Mouse (Mus musculus): ENCODE measurements around the gene Adap2. TPM values are rescaled to one million over a fixed set of nuclear protein-coding genes. Genes with fewer than 3 reads are reported as not detected.
"Not testable (repeated sequence)": the region's sequence is repeated elsewhere in the genome, so short reads cannot be mapped to it uniquely, and the experiment has no call there.

Adap2 gene
- polyA plus RNA-seq, 1 experiment from 2014 or later = 3.4 TPM

DNA sequence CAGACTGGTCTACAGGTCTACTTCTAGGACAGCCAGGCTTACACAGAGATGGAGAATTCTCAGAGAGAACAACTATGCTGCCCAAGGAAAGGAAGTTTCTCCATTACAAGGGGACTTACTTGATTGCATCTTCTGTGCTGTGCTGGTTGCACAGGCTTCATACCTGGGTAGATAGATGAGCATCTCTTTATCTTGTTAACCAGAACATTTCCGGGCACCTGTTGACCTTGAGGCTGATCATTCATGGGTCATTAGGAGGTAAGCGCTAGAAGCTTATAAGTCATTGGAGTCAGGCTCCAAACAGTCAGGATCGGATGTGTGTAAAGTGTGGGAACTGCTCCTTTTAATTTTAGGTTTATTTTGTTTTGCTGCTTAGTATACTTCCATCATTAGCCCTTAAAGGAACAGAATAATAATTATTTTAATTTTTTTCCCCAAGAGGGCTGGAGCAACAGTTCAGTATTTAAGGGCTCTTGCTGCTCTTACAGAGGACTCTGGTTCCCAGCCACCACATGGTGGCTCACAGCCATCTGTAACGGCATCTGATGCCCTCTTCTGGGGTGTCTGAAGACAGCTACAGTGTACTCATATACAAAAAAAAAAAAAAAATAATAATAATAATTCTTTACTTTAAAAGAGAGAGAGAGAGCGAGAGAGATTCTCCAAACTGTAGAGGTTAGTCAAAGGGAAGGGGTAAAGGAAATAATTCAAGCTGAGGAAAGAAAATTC lies 27.3 kb downstream of the Adap2 start:
- Histone ChIP-seq H3K9me3 (replicated peaks) (no peaks in the 10 kb centered on the region), H3K4me1 (0 out of 2 replicates have a peak, but pooled peaks cover 3% of the 10 kb centered on the region), H3K4me3 (replicated peaks) (no peak overlapping the region), H3K9ac (replicated peaks) (no peak overlapping the region), H3K27ac (replicated peaks) (no peak overlapping the region), H3K27me3 (replicated peaks) (no peaks in the 10 kb centered on the region), H3K4me2 (no peak overlapping the region), H3K36me3 (no peaks in the 10 kb centered on the region)
- ATAC-seq (ENCODE audit: low FRiP score) = no peak
- WGBS = 76% methylated on average over 5 of the region's 5 CpGs

DNA sequence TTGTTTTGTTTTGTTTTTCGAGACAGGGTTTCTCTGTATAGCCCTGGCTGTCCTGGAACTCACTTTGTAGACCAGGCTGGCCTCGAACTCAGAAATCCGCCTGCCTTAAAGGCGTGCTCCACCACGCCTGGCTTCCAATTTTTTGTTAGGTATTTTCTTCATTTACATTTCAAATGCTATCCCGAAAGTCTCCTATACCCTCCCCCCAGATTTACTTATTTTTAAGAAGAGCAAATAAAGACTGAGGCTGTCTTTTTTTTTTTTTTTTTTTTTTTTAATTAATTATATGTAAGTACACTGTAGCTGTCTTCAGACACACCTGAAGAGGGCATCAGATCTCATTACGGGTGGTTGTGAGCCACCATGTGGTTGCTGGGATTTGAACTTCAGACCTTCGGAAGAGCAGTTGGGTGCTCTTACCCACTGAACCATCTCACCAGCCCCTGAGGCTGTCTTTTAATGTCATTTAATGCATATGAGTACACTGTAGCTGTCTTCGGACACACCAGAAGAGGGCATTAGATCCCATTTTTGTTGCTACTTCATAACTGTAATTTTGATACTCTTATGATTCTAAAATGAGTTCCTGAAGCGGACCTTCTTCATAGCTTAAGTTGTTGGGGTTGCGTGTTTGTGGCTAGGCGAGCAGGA lies 29.3 kb downstream of the Adap2 start:
- WGBS = 50% methylated on average over 12 of the region's 12 CpGs
- H3K4me1 ChIP-seq; H3K9me3 ChIP-seq (replicated peaks); ATAC-seq (ENCODE audit: low FRiP score); H3K27me3 ChIP-seq (replicated peaks); H3K36me3 ChIP-seq: not testable (repeated sequence)
- Histone ChIP-seq H3K4me3 (replicated peaks) (peak overlapping the region; percentile 51), H3K27ac (replicated peaks) (peak overlapping the region; percentile 76; the same call in 1 of the 2 replicates), H3K4me2 (peak overlapping the region; percentile 69), H3K9ac (replicated peaks) (peak overlapping the region; percentile 59)

DNA sequence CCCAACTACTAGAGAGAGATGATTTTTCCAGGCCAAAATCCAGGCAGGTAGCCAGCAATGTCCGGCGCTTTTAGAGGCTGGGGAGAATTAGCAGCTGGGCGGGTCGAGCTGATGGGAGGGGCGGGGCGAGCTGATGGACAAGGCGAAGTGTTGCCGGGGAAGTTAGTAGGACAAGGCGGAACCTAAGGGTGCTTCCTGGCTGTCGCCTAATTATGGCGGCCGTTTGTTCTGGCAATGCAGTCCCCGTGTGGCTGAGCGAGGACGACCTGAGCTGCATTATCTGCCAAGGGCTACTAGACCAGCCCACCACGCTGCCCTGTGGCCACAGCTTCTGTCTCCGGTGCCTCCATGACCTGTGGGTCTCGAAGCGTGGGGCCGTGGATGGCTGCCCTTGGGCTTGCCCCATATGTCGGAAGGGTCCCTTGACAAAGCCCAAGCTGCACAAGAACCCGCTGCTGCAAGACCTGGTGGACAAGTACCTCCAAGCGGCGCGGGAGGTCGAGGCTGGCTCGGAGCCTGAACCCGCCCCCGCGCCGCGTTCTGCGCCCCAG lies 29.9 kb downstream of the Adap2 start, which contains the start of gene Rnf135:
Gene Rnf135 (plus strand): TSS at position 147 of the 551 bp plus-strand sequence.
- no peaks in the 10 kb centered on the region for H3K9me3 ChIP-seq (replicated peaks)
- peak within 1 kb of the TSS; percentile 59 for H3K9ac ChIP-seq (replicated peaks)
- H3K27me3 ChIP-seq (replicated peaks) = no peaks in the 10 kb centered on the region
- H3K4me2 ChIP-seq = peak within 1 kb of the TSS; percentile 69
- peak within 1 kb of the TSS; percentile 76 for H3K27ac ChIP-seq (replicated peaks)
- 0 out of 2 replicates have a peak, but pooled peaks cover 3% of the 10 kb centered on the region for H3K4me1 ChIP-seq
- peak within 1 kb of the TSS; percentile 51 for H3K4me3 ChIP-seq (replicated peaks)
- WGBS = 2% methylated on average over 33 of the region's 33 CpGs
- peak; percentile 65 for ATAC-seq (ENCODE audit: low FRiP score)
- H3K36me3 ChIP-seq = no peaks in the 10 kb centered on the region

DNA sequence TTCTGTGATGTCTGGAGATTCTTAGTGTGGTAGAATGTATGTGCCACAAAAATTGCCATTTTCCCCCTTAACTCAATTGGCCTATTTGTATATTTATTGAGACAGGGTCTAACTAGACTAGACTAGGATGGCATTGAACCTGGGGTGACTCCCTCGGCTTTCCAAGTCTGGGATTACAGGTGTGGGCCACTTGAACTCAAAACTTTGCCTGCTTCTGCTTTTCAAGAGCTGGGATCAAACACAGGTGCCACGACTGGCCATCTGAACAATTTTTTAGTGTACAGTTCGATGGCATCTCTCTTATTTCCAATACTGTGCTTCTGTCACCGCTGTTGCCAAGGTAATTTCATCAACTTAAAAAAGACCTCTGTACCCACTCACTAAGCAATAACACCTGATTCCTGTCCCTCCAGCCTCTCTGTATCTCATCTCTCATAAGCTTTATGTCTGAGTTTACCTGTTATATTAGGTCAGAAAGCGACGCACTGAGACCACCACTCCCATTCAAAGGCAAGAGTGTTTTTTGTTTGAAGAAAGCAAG lies 30.7 kb downstream of the Adap2 start:
- Histone ChIP-seq H3K4me3 (replicated peaks) (peak overlapping the region; percentile 51; the same call in 1 of the 2 replicates), H3K27ac (replicated peaks) (no peak overlapping the region), H3K27me3 (replicated peaks) (no peaks in the 10 kb centered on the region), H3K9me3 (replicated peaks) (no peaks in the 10 kb centered on the region), H3K4me1 (0 out of 2 replicates have a peak, but pooled peaks cover 3% of the 10 kb centered on the region), H3K36me3 (no peaks in the 10 kb centered on the region), H3K4me2 (peak overlapping the region; percentile 69), H3K9ac (replicated peaks) (no peak overlapping the region)
- no peak for ATAC-seq (ENCODE audit: low FRiP score)
- WGBS = 89% methylated on average over 6 of the region's 6 CpGs

DNA sequence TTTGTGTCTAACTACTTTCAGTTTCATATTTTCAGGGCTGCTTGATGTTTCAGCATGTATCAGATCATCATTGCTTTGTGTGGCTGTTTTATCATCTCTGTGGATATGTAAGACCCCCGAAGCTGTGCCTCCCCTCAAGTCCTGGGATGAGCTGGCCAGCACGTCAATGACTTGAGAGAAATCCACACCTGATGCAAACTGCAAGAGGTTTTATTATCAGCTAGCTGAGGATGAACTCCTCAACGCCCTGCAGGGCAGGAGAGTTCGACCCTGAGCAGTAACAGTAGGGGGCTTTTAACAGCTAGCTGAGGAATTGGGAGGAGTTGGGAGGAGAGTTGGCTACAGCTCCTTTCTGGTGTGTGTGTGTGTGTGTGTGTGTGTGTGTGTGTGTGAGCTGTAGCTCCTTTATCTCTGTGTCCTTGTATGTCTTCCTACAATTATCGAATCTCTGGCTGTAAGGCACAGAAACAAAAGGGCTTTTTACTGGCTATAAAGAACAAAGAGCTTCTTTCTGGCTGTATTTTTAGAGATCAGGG lies 31.6 kb downstream of the Adap2 start:
- H3K4me2 ChIP-seq; H3K9me3 ChIP-seq (replicated peaks); H3K36me3 ChIP-seq; ATAC-seq (ENCODE audit: low FRiP score); H3K4me3 ChIP-seq (replicated peaks); H3K9ac ChIP-seq (replicated peaks); H3K27ac ChIP-seq (replicated peaks); H3K27me3 ChIP-seq (replicated peaks); H3K4me1 ChIP-seq: not testable (repeated sequence)
- 49% methylated on average over 5 of the region's 5 CpGs for WGBS

DNA sequence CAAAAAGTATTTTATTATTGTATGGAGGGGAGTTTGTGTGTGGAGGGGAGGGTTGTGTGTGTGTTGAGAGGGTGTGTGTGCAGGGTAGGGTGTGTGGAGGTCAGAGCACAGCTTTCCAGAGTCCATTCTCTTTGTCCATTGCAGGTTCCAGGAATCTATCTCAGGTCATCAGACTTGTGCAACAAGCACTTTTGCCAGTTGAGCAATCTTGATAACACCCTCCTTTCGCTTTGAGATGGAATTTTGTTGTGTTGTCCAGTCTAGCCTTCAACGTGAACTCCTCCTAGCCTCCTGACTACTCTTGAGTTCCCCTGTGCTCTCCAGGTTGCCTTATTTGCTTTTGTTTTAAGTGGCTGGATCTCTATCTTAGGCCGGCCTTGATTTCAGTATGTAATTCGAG lies 36.4 kb downstream of the Adap2 start:
- Histone ChIP-seq H3K4me2 (no peak overlapping the region), H3K4me3 (replicated peaks) (no peak overlapping the region), H3K27me3 (replicated peaks) (no peaks in the 10 kb centered on the region), H3K27ac (replicated peaks) (no peak overlapping the region), H3K36me3 (no peaks in the 10 kb centered on the region), H3K9ac (replicated peaks) (no peak overlapping the region), H3K9me3 (replicated peaks) (no peaks in the 10 kb centered on the region), H3K4me1 (no peaks in the 10 kb centered on the region)
- ATAC-seq (ENCODE audit: low FRiP score) = no peak
- 81% methylated on average over 4 of the region's 4 CpGs for WGBS

DNA sequence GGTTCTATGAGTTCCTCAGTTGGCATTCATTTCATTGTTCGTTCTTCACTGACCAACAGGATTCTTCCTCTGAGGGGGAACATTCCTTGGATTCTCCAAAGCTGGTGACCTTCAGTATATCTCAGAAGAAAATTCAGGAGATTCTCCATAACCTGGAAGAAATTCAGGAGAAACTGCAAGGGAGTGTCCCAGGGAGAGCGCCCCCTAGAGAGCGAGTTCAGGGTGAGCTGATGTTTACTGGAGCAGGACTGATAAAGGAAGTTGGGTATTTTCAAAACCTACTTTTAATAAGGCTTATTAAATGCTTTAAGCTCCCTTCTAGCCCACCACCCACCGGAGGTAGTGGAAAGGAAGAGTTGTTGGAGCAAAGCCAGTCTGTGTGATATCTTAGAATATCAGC lies 39.9 kb downstream of the Adap2 start:
- Histone ChIP-seq H3K4me2 (no peak overlapping the region), H3K4me1 (no peaks in the 10 kb centered on the region), H3K27me3 (replicated peaks) (no peaks in the 10 kb centered on the region), H3K4me3 (replicated peaks) (no peak overlapping the region), H3K36me3 (no peaks in the 10 kb centered on the region), H3K27ac (replicated peaks) (no peak overlapping the region), H3K9ac (replicated peaks) (no peak overlapping the region), H3K9me3 (replicated peaks) (no peaks in the 10 kb centered on the region)
- 69% methylated on average over 4 of the region's 4 CpGs for whole genome bisulfite sequencing
- ATAC-seq (ENCODE audit: low FRiP score) = no peak

DNA sequence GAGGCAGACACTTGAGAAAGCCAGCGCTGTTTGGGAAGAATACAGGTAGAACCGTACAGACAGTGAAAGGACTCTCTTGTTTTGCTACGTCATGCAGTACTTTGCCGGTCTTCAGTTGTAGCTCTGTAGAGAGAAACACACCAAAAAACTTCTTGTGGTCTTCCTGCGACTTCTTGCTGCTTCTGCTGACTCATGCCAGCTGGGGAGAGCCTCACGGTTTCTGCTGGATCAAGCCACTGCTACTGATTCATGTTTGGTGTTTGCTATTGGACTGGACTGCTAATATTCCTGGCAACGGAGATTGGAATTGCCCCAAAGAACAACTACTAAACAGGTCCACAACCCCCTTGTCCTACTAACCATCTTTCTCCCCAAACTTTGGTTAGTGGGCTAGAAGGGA lies 42.4 kb downstream of the Adap2 start:
- H3K4me3 ChIP-seq (replicated peaks) = no peak overlapping the region
- 83% methylated on average over 7 of the region's 7 CpGs for WGBS
- H3K36me3 ChIP-seq = no peaks in the 10 kb centered on the region
- ATAC-seq (ENCODE audit: low FRiP score) = no peak
- H3K27me3 ChIP-seq (replicated peaks) = no peaks in the 10 kb centered on the region
- H3K27ac ChIP-seq (replicated peaks) = no peak overlapping the region
- H3K4me1 ChIP-seq = no peaks in the 10 kb centered on the region
- H3K9ac ChIP-seq (replicated peaks) = no peak overlapping the region
- no peaks in the 10 kb centered on the region for H3K9me3 ChIP-seq (replicated peaks)
- H3K4me2 ChIP-seq = no peak overlapping the region

DNA sequence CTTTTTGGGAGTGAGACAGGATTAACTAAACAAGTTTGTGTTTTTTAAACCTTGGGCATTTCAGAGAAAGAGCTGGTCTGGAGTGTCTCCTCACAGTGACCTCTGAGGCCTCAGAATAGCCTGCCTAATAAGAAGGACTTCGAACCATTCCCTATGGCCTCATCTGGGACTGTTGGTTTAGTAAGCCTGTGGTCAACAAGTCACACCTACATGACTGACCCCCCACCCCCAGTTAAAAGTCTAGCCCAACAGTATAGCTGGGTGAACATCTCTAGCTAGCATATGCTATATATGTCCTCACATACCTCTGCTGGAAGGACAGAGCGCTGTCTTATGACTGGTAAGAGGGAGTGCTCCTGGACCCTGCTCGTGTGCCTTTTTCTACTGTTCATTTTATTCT lies 45.4 kb downstream of the Adap2 start:
- ATAC-seq (ENCODE audit: low FRiP score) = no peak
- Histone ChIP-seq H3K27ac (replicated peaks) (no peak overlapping the region), H3K27me3 (replicated peaks) (no peaks in the 10 kb centered on the region), H3K9ac (replicated peaks) (no peak overlapping the region), H3K4me1 (no peaks in the 10 kb centered on the region), H3K4me3 (replicated peaks) (no peak overlapping the region), H3K9me3 (replicated peaks) (no peaks in the 10 kb centered on the region), H3K4me2 (no peak overlapping the region), H3K36me3 (no peaks in the 10 kb centered on the region)
- WGBS = 96% methylated on average over 3 of the region's 3 CpGs

DNA sequence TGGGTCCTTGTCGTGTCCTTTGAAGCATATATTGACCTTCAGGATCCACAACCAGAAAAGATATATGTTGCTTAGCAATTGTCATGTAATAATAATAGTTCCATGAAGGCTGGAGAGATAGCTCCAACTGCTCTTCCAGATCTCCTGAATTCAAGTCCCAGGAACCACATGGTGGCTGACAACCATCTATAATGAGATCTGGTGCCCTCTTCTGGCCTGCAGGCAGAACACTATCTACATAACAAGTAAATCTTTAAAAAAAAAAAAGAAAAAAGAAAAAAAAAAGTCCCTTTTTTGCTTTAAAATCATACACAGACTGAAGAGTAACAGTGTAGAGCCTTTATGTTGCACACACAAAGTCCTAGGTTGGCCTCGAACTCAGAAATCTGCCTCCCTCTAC lies 45.9 kb downstream of the Adap2 start:
- ATAC-seq (ENCODE audit: low FRiP score) = no peak
- H3K27ac ChIP-seq (replicated peaks) = no peak overlapping the region
- no peak overlapping the region for H3K9ac ChIP-seq (replicated peaks)
- no peak overlapping the region for H3K4me3 ChIP-seq (replicated peaks)
- H3K36me3 ChIP-seq = no peaks in the 10 kb centered on the region
- H3K9me3 ChIP-seq (replicated peaks) = no peaks in the 10 kb centered on the region
- H3K27me3 ChIP-seq (replicated peaks) = no peaks in the 10 kb centered on the region
- no peak overlapping the region for H3K4me2 ChIP-seq
- 100% methylated on average over 2 of the region's 2 CpGs for WGBS
- H3K4me1 ChIP-seq = no peaks in the 10 kb centered on the region

DNA sequence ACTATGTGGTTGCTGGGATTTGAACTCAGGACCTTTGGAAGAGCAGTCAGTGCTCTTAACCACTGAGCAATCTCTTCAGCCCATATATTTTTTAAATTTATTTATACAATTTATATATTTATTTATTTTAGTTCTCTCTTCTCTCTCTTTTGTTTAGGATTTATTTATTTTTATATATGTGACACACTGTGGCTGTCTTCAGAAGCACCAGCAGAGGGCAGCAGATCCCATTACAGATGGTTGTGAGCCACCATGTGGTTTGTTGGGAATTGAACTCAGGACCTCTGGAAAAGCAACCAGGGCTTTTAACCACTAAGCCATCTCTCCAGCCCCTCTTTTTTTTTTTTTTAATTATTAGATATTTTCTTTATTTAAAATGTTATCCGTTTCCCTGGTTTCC lies 46.4 kb downstream of the Adap2 start:
- H3K36me3 ChIP-seq = no peaks in the 10 kb centered on the region
- WGBS = 74% methylated on average over 1 of the region's 1 CpGs
- no peak overlapping the region for H3K4me3 ChIP-seq (replicated peaks)
- no peak overlapping the region for H3K4me2 ChIP-seq
- ATAC-seq (ENCODE audit: low FRiP score) = no peak
- no peak overlapping the region for H3K27ac ChIP-seq (replicated peaks)
- H3K9ac ChIP-seq (replicated peaks) = no peak overlapping the region
- no peaks in the 10 kb centered on the region for H3K27me3 ChIP-seq (replicated peaks)
- H3K9me3 ChIP-seq (replicated peaks) = no peaks in the 10 kb centered on the region
- H3K4me1 ChIP-seq = no peaks in the 10 kb centered on the region
